Mouse (Mus musculus): ENCODE data around the gene Marc2. TPM values are rescaled to one million over a fixed set of nuclear protein-coding genes. Genes with fewer than 3 reads are reported as not detected.

Gene Marc2
- polyA plus RNA-seq, 1 experiment from 2014 or later: 114 TPM

- no peak overlapping the region for H3K27ac ChIP-seq (ENCODE audit: low read depth, low read length)
- H3K4me3 ChIP-seq (ENCODE audit: low read depth, low read length): no peak overlapping the region
- no peak overlapping the region for H3K4me2 ChIP-seq (replicated peaks; ENCODE audit: low read depth, low read length)
- peaks cover 5% of the 10 kb centered on the region; the same call in 1 of the 2 replicates for H3K27me3 ChIP-seq (ENCODE audit: control insufficient read depth, insufficient read depth, low read length)
- H3K9ac ChIP-seq (ENCODE audit: low read depth, low read length): no peak overlapping the region
- no peak for ATAC-seq (ENCODE audit: low FRiP score)
- H3K4me1 ChIP-seq (replicated peaks; ENCODE audit: control insufficient read depth, insufficient read depth, low read length): no peaks in the 10 kb centered on the region
- WGBS: 67% methylated on average over 3 of the region's 3 CpGs
- DNase-seq (ENCODE audit: low spot score): no peak
- H3K36me3 ChIP-seq (ENCODE audit: control insufficient read depth, insufficient read depth, low read length): no peaks in the 10 kb centered on the region
- H3K9me3 ChIP-seq (ENCODE audit: control insufficient read depth, low read length): no peaks in the 10 kb centered on the region
These were observed 722 bp upstream of the Marc2 start for GRCm38 (mm10) chr1:184846973-184847372.

DNA sequence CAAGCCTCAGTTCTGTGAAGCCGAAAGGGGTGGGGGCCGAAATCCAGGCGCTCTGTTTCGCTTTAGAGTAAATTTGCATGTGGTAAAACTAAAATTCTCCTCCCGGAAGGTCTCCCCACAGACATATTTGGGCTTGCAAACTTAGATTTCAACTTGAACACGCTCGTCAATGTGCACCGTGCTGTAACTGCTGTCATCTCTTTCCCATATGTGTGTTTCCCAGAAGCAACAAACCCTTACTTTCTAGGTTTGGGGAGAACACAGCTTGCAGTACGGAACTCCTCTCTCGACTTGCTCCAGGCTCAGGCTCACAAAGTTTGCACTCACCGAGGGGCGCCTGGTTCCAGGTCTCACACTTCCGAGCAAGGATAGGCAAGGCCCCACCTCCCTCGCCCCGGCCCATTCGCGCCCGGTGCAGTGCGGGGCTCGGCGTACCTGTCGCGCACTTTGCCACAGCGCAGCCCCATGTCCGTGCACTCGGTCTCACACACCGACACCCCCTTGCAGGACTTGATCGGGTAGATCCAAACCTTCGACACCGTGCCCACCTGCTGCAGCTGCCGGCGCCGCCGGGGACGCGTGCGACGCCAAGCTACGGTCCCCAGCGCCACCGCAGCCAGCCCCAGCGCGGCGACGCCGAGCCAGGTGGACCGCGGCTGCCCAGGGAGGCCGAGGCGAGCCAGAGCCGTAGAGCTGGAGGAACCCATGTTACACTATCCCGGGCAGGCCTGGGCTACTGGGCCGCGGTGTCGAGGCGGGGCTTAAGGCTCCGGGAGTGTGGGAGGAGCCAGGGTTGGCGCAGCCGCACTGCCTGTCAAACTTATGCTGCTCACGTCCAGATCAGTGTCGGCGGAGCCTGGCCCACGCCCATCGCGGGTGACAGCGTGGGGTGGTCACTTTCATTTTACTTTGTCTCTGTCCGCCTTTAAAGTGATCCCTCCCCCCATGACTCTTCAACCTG is 860 bp downstream of the Marc2 start:
- Histone ChIP-seq H3K27ac (ENCODE audit: low read depth, low read length) (no peak overlapping the region), H3K4me2 (replicated peaks; ENCODE audit: low read depth, low read length) (peak overlapping the region; percentile 83), H3K4me3 (ENCODE audit: low read depth, low read length) (peak overlapping the region; percentile 70), H3K9me3 (ENCODE audit: control insufficient read depth, low read length) (no peaks in the 10 kb centered on the region), H3K36me3 (ENCODE audit: control insufficient read depth, insufficient read depth, low read length) (no peaks in the 10 kb centered on the region), H3K9ac (ENCODE audit: low read depth, low read length) (peak overlapping the region; percentile 66), H3K27me3 (ENCODE audit: control insufficient read depth, insufficient read depth, low read length) (peaks cover 2% of the 10 kb centered on the region; the same call in 1 of the 2 replicates), H3K4me1 (replicated peaks; ENCODE audit: control insufficient read depth, insufficient read depth, low read length) (no peaks in the 10 kb centered on the region)
- DNase-seq (ENCODE audit: low spot score): peak; percentile 87
- ATAC-seq (ENCODE audit: low FRiP score): peak; percentile 96
- under 1% methylated on average over 67 of the region's 67 CpGs for whole genome bisulfite sequencing

GRCm38 (mm10) chr1:184844326-184845066 is 1.8 kb downstream of the Marc2 start:
- Histone ChIP-seq H3K9ac (ENCODE audit: low read depth, low read length) (peak overlapping the region; percentile 29; the same call in 1 of the 2 replicates), H3K27me3 (ENCODE audit: control insufficient read depth, insufficient read depth, low read length) (peaks cover 2% of the 10 kb centered on the region; the same call in 1 of the 2 replicates), H3K9me3 (ENCODE audit: control insufficient read depth, low read length) (no peaks in the 10 kb centered on the region), H3K4me3 (ENCODE audit: low read depth, low read length) (peak overlapping the region; percentile 70), H3K4me1 (replicated peaks; ENCODE audit: control insufficient read depth, insufficient read depth, low read length) (no peaks in the 10 kb centered on the region), H3K27ac (ENCODE audit: low read depth, low read length) (no peak overlapping the region), H3K36me3 (ENCODE audit: control insufficient read depth, insufficient read depth, low read length) (no peaks in the 10 kb centered on the region), H3K4me2 (replicated peaks; ENCODE audit: low read depth, low read length) (peak overlapping the region; percentile 83)
- 18% methylated on average over 15 of the region's 15 CpGs for WGBS
- DNase-seq (ENCODE audit: low spot score): peak; percentile 22
- ATAC-seq (ENCODE audit: low FRiP score): no peak

DNA sequence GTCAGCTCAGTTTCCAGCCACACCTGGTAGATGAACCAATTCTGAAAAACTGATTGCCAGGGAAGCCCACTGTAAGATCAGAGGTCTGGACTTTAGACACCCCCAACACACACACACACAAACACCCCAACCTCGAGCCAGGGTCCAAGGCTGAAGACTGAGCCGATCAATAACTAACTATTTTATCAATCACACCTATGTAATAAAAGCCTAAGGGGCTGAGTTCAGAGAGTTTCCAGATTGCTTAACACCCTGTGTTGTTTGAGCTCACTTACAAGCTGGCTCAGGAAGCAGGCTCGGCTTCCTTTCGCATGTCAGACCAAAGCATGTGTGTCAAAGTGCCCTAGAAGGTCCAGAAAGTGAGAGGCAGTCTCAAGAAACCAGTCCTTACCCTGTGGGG is 8.6 kb downstream of the Marc2 start:
- H3K9ac ChIP-seq (ENCODE audit: low read depth, low read length): no peak overlapping the region
- no peaks in the 10 kb centered on the region for H3K4me1 ChIP-seq (replicated peaks; ENCODE audit: control insufficient read depth, insufficient read depth, low read length)
- no peaks in the 10 kb centered on the region for H3K36me3 ChIP-seq (ENCODE audit: control insufficient read depth, insufficient read depth, low read length)
- H3K4me3 ChIP-seq (ENCODE audit: low read depth, low read length): no peak overlapping the region
- no peak overlapping the region for H3K4me2 ChIP-seq (replicated peaks; ENCODE audit: low read depth, low read length)
- no peaks in the 10 kb centered on the region for H3K27me3 ChIP-seq (ENCODE audit: control insufficient read depth, insufficient read depth, low read length)
- ATAC-seq (ENCODE audit: low FRiP score): no peak
- H3K27ac ChIP-seq (ENCODE audit: low read depth, low read length): no peak overlapping the region
- DNase-seq (ENCODE audit: low spot score): no peak
- no peaks in the 10 kb centered on the region for H3K9me3 ChIP-seq (ENCODE audit: control insufficient read depth, low read length)
- WGBS: 95% methylated on average over 4 of the region's 4 CpGs

- DNase-seq (ENCODE audit: low spot score) (no peak), ATAC-seq (ENCODE audit: low FRiP score) (no peak)
- Histone ChIP-seq H3K27me3 (ENCODE audit: control insufficient read depth, insufficient read depth, low read length) (no peaks in the 10 kb centered on the region), H3K9me3 (ENCODE audit: control insufficient read depth, low read length) (no peaks in the 10 kb centered on the region), H3K9ac (ENCODE audit: low read depth, low read length) (no peak overlapping the region), H3K4me2 (replicated peaks; ENCODE audit: low read depth, low read length) (no peak overlapping the region), H3K4me3 (ENCODE audit: low read depth, low read length) (no peak overlapping the region), H3K4me1 (replicated peaks; ENCODE audit: control insufficient read depth, insufficient read depth, low read length) (no peaks in the 10 kb centered on the region), H3K27ac (ENCODE audit: low read depth, low read length) (no peak overlapping the region), H3K36me3 (ENCODE audit: control insufficient read depth, insufficient read depth, low read length) (0 out of 2 replicates have a peak, but pooled peaks cover 2% of the 10 kb centered on the region)
- 71% methylated on average over 5 of the region's 5 CpGs for WGBS
These were observed 9.9 kb downstream of the Marc2 start for GRCm38 (mm10) chr1:184836350-184836749.

DNA sequence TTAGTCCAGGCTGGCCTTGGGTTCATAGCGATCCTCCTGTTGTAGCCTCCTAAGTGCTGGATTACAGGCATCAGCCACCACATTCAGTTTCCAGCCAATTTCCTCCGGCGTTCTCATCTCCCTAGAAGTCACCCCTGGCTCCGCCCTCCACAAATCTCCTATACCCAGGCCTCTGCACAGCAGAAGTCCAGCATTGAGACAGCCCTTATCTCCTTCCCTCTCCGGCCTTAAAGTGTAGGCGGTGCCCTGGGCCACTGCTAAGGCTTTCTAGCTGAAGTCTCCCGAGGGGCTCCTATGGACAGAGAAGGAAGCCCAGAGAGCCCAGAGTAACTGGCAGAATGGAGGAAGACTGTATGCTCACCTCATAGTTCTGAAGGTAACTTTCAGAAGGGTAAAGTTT is 12.8 kb downstream of the Marc2 start:
- Histone ChIP-seq H3K4me3 (ENCODE audit: low read depth, low read length) (no peak overlapping the region), H3K9ac (ENCODE audit: low read depth, low read length) (no peak overlapping the region), H3K36me3 (ENCODE audit: control insufficient read depth, insufficient read depth, low read length) (0 out of 2 replicates have a peak, but pooled peaks cover 2% of the 10 kb centered on the region), H3K4me2 (replicated peaks; ENCODE audit: low read depth, low read length) (no peak overlapping the region), H3K9me3 (ENCODE audit: control insufficient read depth, low read length) (no peaks in the 10 kb centered on the region), H3K27me3 (ENCODE audit: control insufficient read depth, insufficient read depth, low read length) (no peaks in the 10 kb centered on the region), H3K4me1 (replicated peaks; ENCODE audit: control insufficient read depth, insufficient read depth, low read length) (no peaks in the 10 kb centered on the region), H3K27ac (ENCODE audit: low read depth, low read length) (no peak overlapping the region)
- no peak for DNase-seq (ENCODE audit: low spot score)
- WGBS: 87% methylated on average over 7 of the region's 7 CpGs
- ATAC-seq (ENCODE audit: low FRiP score): no peak

DNA sequence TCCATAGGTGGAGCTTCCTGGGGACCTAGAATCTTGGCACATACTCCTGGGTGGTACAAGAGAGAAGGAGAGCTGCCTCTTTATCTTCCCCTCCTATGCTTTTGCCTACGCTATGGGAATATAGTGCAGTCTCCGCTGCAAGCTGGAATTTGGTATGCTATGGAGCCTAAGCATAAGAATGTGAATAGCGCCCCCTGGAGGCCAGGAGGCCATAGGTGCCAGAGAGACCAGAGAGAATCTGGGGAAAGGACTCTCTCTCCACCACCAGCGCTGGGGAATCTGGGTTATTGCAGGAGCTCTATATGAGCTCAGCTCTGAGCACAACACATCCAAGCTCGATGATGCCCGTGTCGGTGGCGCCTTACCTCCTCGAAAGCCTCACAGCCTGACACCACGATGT is 14.0 kb downstream of the Marc2 start:
- H3K36me3 ChIP-seq (ENCODE audit: control insufficient read depth, insufficient read depth, low read length): 0 out of 2 replicates have a peak, but pooled peaks cover 2% of the 10 kb centered on the region

DNA sequence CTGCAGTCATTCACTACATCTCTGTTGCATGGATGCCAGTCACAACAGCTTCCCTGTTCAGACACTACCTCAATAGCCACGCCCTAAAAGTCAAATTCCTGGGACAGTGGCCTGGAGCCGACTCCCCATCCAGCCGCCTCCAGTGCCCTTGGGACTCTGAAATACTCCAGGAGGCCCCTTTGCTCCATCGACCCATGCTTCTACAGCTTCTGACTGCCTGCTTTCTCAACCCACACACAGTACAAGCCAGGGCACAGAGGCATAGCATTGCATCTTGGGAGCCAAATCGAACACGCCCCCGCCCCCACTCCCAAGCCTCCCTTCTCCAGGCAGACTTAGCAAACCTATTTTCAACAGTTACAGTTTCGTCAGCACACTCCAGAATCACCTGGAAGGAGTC is 16.4 kb downstream of the Marc2 start:
- 0 out of 2 replicates have a peak, but pooled peaks cover 2% of the 10 kb centered on the region for H3K36me3 ChIP-seq (ENCODE audit: control insufficient read depth, insufficient read depth, low read length)

More for the DNA sequence above, 14.0 kb downstream of the Marc2 start:
- H3K27ac ChIP-seq (ENCODE audit: low read depth, low read length): no peak overlapping the region
- H3K4me3 ChIP-seq (ENCODE audit: low read depth, low read length): no peak overlapping the region
- no peak overlapping the region for H3K4me2 ChIP-seq (replicated peaks; ENCODE audit: low read depth, low read length)
- H3K27me3 ChIP-seq (ENCODE audit: control insufficient read depth, insufficient read depth, low read length): no peaks in the 10 kb centered on the region
- ATAC-seq (ENCODE audit: low FRiP score): no peak
- no peak for DNase-seq (ENCODE audit: low spot score)
- no peaks in the 10 kb centered on the region for H3K4me1 ChIP-seq (replicated peaks; ENCODE audit: control insufficient read depth, insufficient read depth, low read length)
- no peaks in the 10 kb centered on the region for H3K9me3 ChIP-seq (ENCODE audit: control insufficient read depth, low read length)
- no peak overlapping the region for H3K9ac ChIP-seq (ENCODE audit: low read depth, low read length)
- WGBS: 83% methylated on average over 10 of the region's 10 CpGs

More for the DNA sequence above, 16.4 kb downstream of the Marc2 start:
- H3K4me2 ChIP-seq (replicated peaks; ENCODE audit: low read depth, low read length): no peak overlapping the region
- no peak overlapping the region for H3K9ac ChIP-seq (ENCODE audit: low read depth, low read length)
- H3K4me3 ChIP-seq (ENCODE audit: low read depth, low read length): no peak overlapping the region
- ATAC-seq (ENCODE audit: low FRiP score) (no peak), DNase-seq (ENCODE audit: low spot score) (no peak)
- no peaks in the 10 kb centered on the region for H3K27me3 ChIP-seq (ENCODE audit: control insufficient read depth, insufficient read depth, low read length)
- no peaks in the 10 kb centered on the region for H3K4me1 ChIP-seq (replicated peaks; ENCODE audit: control insufficient read depth, insufficient read depth, low read length)
- H3K27ac ChIP-seq (ENCODE audit: low read depth, low read length): no peak overlapping the region
- H3K9me3 ChIP-seq (ENCODE audit: control insufficient read depth, low read length): no peaks in the 10 kb centered on the region
- 87% methylated on average over 8 of the region's 8 CpGs for WGBS

Measured in hindbrain, embryonic 11.5 days (tissue).